Mouse (Mus musculus) central nervous system, embryonic 18 days (tissue): ENCODE results near the gene Wfdc1. TPM values are rescaled to one million over a fixed set of nuclear protein-coding genes. Genes with fewer than 3 reads are reported as not detected.

Experiments used
- polyA plus RNA-seq: library from polyadenylated mRNA; depleted of rRNA; stranded (reverse); fragments of >200 nt; gene quantifications from 2 replicates; pipeline ENCODE4 v1.2.3, GENCODE M21; 2012; rRNA removed

Gene Wfdc1
- 8.6 and 9.7 TPM in 2 replicates for polyA plus RNA-seq

GRCm38 (mm10) chr8:119666219-119666951 lies at the start of gene Wfdc1:
Wfdc1 (plus strand) TSS chr8:119666365.

GRCm38 (mm10) chr8:119635378-119635777 lies 30.8 kb upstream of the Wfdc1 start, which contains the start of gene Kcng4:
Kcng4 (minus strand) TSS chr8:119635680.

DNA sequence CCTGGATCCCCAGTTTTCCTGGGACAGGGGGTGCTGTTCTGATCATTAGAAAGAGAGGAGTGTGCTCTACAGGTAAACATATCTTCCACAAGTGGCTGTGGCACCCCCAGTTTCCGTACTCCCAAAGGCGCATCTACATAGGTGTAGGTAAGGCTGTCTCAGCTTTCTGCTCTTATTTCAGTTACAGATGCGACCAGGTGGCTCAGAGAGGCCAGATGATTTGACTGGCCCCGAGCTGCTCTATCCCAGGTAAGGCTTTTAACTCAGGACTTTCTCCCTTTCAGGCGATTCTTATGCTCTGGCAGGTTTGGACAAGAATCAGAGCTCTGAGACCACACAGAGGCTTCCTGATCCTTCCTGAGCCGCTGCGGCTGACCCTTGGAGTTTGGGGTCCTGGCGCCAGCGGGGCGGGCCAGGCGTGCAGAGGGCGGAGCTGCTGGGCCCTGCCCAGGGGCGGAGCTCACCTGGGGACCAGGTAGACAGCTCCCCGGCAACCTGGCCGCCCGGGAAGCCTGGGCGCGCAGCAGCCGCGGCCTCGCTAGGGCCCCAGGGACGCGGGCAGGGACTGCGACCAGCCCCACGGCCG lies 33.5 kb downstream of the Wfdc1 start, which contains the start of gene Atp2c2:
Atp2c2 (plus strand) TSS at position 461 of the 586 bp plus-strand sequence.

Other genes starting within 250 kb of the Wfdc1 start
- gene Osgin1, start 232.2 kb upstream of the Wfdc1 start, polyA plus RNA-seq, result 0.53 and 0.73 TPM in 2 replicates
- gene Necab2, start 219.6 kb upstream of the Wfdc1 start, polyA plus RNA-seq, result 42.8 and 44.1 TPM in 2 replicates
- 0.08 and 0.09 TPM in 2 replicates for gene Slc38a8, start 164.7 kb upstream of the Wfdc1 start, polyA plus RNA-seq
- gene Mbtps1, start 107.6 kb upstream of the Wfdc1 start, polyA plus RNA-seq, result 72.5 and 75.5 TPM in 2 replicates
- gene Hsdl1, start 91.2 kb upstream of the Wfdc1 start, polyA plus RNA-seq, result 76.3 and 83.7 TPM in 2 replicates
- gene Dnaaf1, start 91.1 kb upstream of the Wfdc1 start, polyA plus RNA-seq, result 0.53 and 0.62 TPM in 2 replicates
- gene Taf1c, start 61.1 kb upstream of the Wfdc1 start, polyA plus RNA-seq, result 22.8 and 24.0 TPM in 2 replicates
- gene Adad2, start 53.6 kb upstream of the Wfdc1 start, polyA plus RNA-seq, result 0.27 and 0.51 TPM in 2 replicates
- 0.19 and 0.41 TPM in 2 replicates for gene Kcng4, start 30.7 kb upstream of the Wfdc1 start, polyA plus RNA-seq
- gene Atp2c2, start 33.6 kb downstream of the Wfdc1 start, polyA plus RNA-seq, result 0.27 and 0.30 TPM in 2 replicates
- gene Tldc1, start 112.1 kb downstream of the Wfdc1 start, polyA plus RNA-seq, result 13.9 and 14.5 TPM in 2 replicates
- gene Cotl1, start 174.2 kb downstream of the Wfdc1 start, polyA plus RNA-seq, result 261 and 319 TPM in 2 replicates
- 13.8 and 15.7 TPM in 2 replicates for gene Klhl36, start 195.9 kb downstream of the Wfdc1 start, polyA plus RNA-seq
- 101 and 112 TPM in 2 replicates for gene Usp10, start 244.0 kb downstream of the Wfdc1 start, polyA plus RNA-seq
- 45.4 and 47.0 TPM in 2 replicates for gene Gm20388, start 244.5 kb downstream of the Wfdc1 start, polyA plus RNA-seq